In the genomic region with DNA sequence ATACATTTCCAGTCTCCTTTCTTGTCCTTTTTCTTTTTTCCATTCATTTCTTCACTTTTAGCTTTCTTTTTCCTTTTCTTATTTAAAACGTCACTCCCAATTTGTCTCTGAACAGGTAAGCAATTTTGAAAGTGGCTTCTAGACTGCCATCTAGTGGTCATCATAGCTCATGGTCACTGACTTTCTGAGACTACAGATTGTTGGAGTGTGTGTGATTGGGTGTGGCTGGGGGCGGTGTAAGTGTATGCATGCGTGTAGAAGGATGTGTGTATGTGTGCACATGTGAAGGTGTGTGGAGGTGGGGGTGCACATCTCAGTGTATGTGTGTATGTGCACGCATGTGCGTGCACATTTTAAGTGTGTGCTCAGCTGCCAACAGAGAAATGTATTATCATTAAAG, we compare ENCODE assay signal across 9 mouse cellular contexts.
DNase-seq lines count a peak whose midpoint lies in the region; ATAC-seq lines count a peak whose summit lies in the region.
"Had no signal": no experiment of that assay in that cellular context is flagged by ENCODE, and none has a peak within 500 bp of the region (broad histone marks: within the 10 kb centered on the region; RNA-seq: fewer than 3 reads in every experiment).

No protein-coding gene starts in this region.

- H3K9ac ChIP-seq in heart, embryonic 12.5 days = no peak overlapping the region
- H3K9ac ChIP-seq in intestine, embryonic 15.5 days = no peak overlapping the region
- H3K9ac ChIP-seq: liver, embryonic 15.5 days had no signal

- 53% methylated on average over 5 of the region's 5 CpGs for WGBS in heart, embryonic 12.5 days
- whole genome bisulfite sequencing in intestine, embryonic 15.5 days = 57% methylated on average over 5 of the region's 5 CpGs

- H3K27ac ChIP-seq in heart, embryonic 12.5 days (ENCODE audit: poor library complexity, severe bottlenecking) = no peak overlapping the region
- no peak overlapping the region for H3K27ac ChIP-seq in intestine, embryonic 15.5 days
- H3K27ac ChIP-seq: liver, embryonic 15.5 days had no signal

- H3K4me3 ChIP-seq in heart, embryonic 12.5 days = no peak overlapping the region
- no peak overlapping the region for H3K4me3 ChIP-seq in intestine, embryonic 15.5 days (replicated peaks)
- H3K4me3 ChIP-seq: liver, embryonic 15.5 days had no signal

- peak; percentile 11 for DNase-seq in heart, adult 8-10 months (ENCODE audit: low spot score)
- DNase-seq in MEL-GATA-1-ER (ENCODE audit: extremely low read depth, low read depth) = peak; percentile 21
- DNase-seq in urinary bladder, adult 2 months (ENCODE audit: low spot score) = no peak
- no peak for DNase-seq in ovary, postnatal 10 days (ENCODE audit: low spot score)

- H3K36me3 ChIP-seq in heart, embryonic 12.5 days = no peaks in the 10 kb centered on the region
- H3K36me3 ChIP-seq in intestine, embryonic 15.5 days = no peaks in the 10 kb centered on the region
- H3K36me3 ChIP-seq: liver, embryonic 15.5 days had no signal

- no peak for ATAC-seq in heart, embryonic 12.5 days (ENCODE audit: insufficient number of reproducible peaks, low FRiP score)
- ATAC-seq in common myeloid progenitor, adult 5-6 weeks (replicated peaks; ENCODE audit: low read depth, poor library complexity, severe bottlenecking) = peak; percentile 77
- ATAC-seq in intestine, embryonic 15.5 days = 0 out of 2 replicates have a peak, but pooled peaks have one; percentile 46
- peak; percentile 89 for ATAC-seq in megakaryocyte-erythroid progenitor cell, adult 5-6 weeks (replicated peaks; ENCODE audit: low FRiP score, low TSS enrichment, poor library complexity, severe bottlenecking)

- H3K27me3 ChIP-seq in heart, embryonic 12.5 days (replicated peaks) = 0 out of 2 replicates have a peak, but pooled peaks cover 3% of the 10 kb centered on the region
- no peaks in the 10 kb centered on the region for H3K27me3 ChIP-seq in intestine, embryonic 15.5 days (replicated peaks)

- H3K9me3 ChIP-seq in heart, embryonic 12.5 days (replicated peaks) = no peaks in the 10 kb centered on the region
- no peaks in the 10 kb centered on the region for H3K9me3 ChIP-seq in intestine, embryonic 15.5 days
- H3K9me3 ChIP-seq: liver, embryonic 15.5 days had no signal

- peaks cover 10% of the 10 kb centered on the region for H3K4me1 ChIP-seq in heart, embryonic 12.5 days (replicated peaks)
- no peaks in the 10 kb centered on the region for H3K4me1 ChIP-seq in intestine, embryonic 15.5 days (replicated peaks)

- no peak overlapping the region for H3K4me2 ChIP-seq in heart, embryonic 12.5 days
- no peak overlapping the region for H3K4me2 ChIP-seq in intestine, embryonic 15.5 days (replicated peaks)
- H3K4me2 ChIP-seq: liver, embryonic 15.5 days had no signal

Comparison
In these comparisons a context has a peak if more than half of its experiments do, and no peak if none do; other contexts are left out.
1. DNase-seq: peak in heart, adult 8-10 months (single experiment) and MEL-GATA-1-ER (single experiment); none in urinary bladder, adult 2 months (single experiment) and ovary, postnatal 10 days (single experiment).